Mouse (Mus musculus): ENCODE measurements at regions not wholly inside any gene's neighbourhood (a gene's known extent, or its start where the extent isn't known, plus 50 kb on each side); places are given as distances from the start of the nearest gene placed in this dataset.

- TF ChIP-seq CTCF (IDR thresholded peaks at IDR 0.05; ENCODE audit: low read depth) = no peak
- Histone ChIP-seq H3K4me1 (ENCODE audit: insufficient read depth) (peaks cover 3% of the 10 kb centered on the region; the same call in 1 of the 2 replicates), H3K4me3 (ENCODE audit: low read depth, low read length) (no peak overlapping the region), H3K9ac (no peak overlapping the region), H3K36me3 (ENCODE audit: insufficient read depth) (no peaks in the 10 kb centered on the region), H3K9me3 (ENCODE audit: low read depth, low read length) (no peaks in the 10 kb centered on the region), H3K4me2 (no peak overlapping the region), H3K27me3 (ENCODE audit: insufficient read depth, low read length) (no peaks in the 10 kb centered on the region), H3K27ac (ENCODE audit: low read depth) (peak overlapping the region; percentile 19; the same call in 1 of the 2 replicates)
- ATAC-seq (ENCODE audit: insufficient read depth) (peak; percentile 88), DNase-seq (peak; percentile 79)
- WGBS = 35% methylated on average over 3 of the region's 3 CpGs
Observed at GRCm38 (mm10) chr7:72589241-72589668, 282.8 kb upstream of the Mctp2 start.

- ATAC-seq (ENCODE audit: insufficient read depth) (no peak), DNase-seq (no peak)
- no peak overlapping the region for H3K9ac ChIP-seq
- no peaks in the 10 kb centered on the region for H3K27me3 ChIP-seq (ENCODE audit: insufficient read depth, low read length)
- no peak overlapping the region for H3K27ac ChIP-seq (ENCODE audit: low read depth)
- no peaks in the 10 kb centered on the region for H3K9me3 ChIP-seq (ENCODE audit: low read depth, low read length)
- no peaks in the 10 kb centered on the region for H3K36me3 ChIP-seq (ENCODE audit: insufficient read depth)
- H3K4me3 ChIP-seq (ENCODE audit: low read depth, low read length) = no peak overlapping the region
- WGBS = 71% methylated on average over 4 of the region's 4 CpGs
- no peak for TF ChIP-seq CTCF (IDR thresholded peaks at IDR 0.05; ENCODE audit: low read depth)
- peaks cover 3% of the 10 kb centered on the region; the same call in 1 of the 2 replicates for H3K4me1 ChIP-seq (ENCODE audit: insufficient read depth)
- no peak overlapping the region for H3K4me2 ChIP-seq
Observed at GRCm38 (mm10) chr7:72590351-72591115, 284.1 kb upstream of the Mctp2 start.

GRCm38 (mm10) chr7:72592110-72592509 lies 285.7 kb upstream of the Mctp2 start:
- DNase-seq (peak; percentile 50), ATAC-seq (ENCODE audit: insufficient read depth) (peak; percentile 41; the same call in 1 of the 2 replicates)
- Histone ChIP-seq H3K27ac (ENCODE audit: low read depth) (no peak overlapping the region), H3K9me3 (ENCODE audit: low read depth, low read length) (no peaks in the 10 kb centered on the region), H3K36me3 (ENCODE audit: insufficient read depth) (no peaks in the 10 kb centered on the region), H3K9ac (no peak overlapping the region), H3K4me3 (ENCODE audit: low read depth, low read length) (no peak overlapping the region), H3K27me3 (ENCODE audit: insufficient read depth, low read length) (no peaks in the 10 kb centered on the region), H3K4me1 (ENCODE audit: insufficient read depth) (peaks cover 3% of the 10 kb centered on the region; the same call in 1 of the 2 replicates), H3K4me2 (no peak overlapping the region)
- no peak for TF ChIP-seq CTCF (IDR thresholded peaks at IDR 0.05; ENCODE audit: low read depth)
- WGBS = 39% methylated on average over 6 of the region's 6 CpGs

- DNase-seq (no peak), ATAC-seq (ENCODE audit: insufficient read depth) (no peak)
- Histone ChIP-seq H3K9ac (no peak overlapping the region), H3K4me1 (ENCODE audit: insufficient read depth) (peaks cover 3% of the 10 kb centered on the region; the same call in 1 of the 2 replicates), H3K27ac (ENCODE audit: low read depth) (no peak overlapping the region), H3K36me3 (ENCODE audit: insufficient read depth) (no peaks in the 10 kb centered on the region), H3K27me3 (ENCODE audit: insufficient read depth, low read length) (no peaks in the 10 kb centered on the region), H3K4me3 (ENCODE audit: low read depth, low read length) (no peak overlapping the region), H3K9me3 (ENCODE audit: low read depth, low read length) (no peaks in the 10 kb centered on the region), H3K4me2 (no peak overlapping the region)
- no peak for TF ChIP-seq CTCF (IDR thresholded peaks at IDR 0.05; ENCODE audit: low read depth)
- 57% methylated on average over 3 of the region's 3 CpGs for WGBS
Observed at GRCm38 (mm10) chr7:72592649-72593048, 286.2 kb upstream of the Mctp2 start.

- Histone ChIP-seq H3K4me2 (no peak overlapping the region), H3K9me3 (ENCODE audit: low read depth, low read length) (no peaks in the 10 kb centered on the region), H3K4me1 (ENCODE audit: insufficient read depth) (peaks cover 3% of the 10 kb centered on the region; the same call in 1 of the 2 replicates), H3K36me3 (ENCODE audit: insufficient read depth) (no peaks in the 10 kb centered on the region), H3K27ac (ENCODE audit: low read depth) (no peak overlapping the region), H3K4me3 (ENCODE audit: low read depth, low read length) (no peak overlapping the region), H3K27me3 (ENCODE audit: insufficient read depth, low read length) (no peaks in the 10 kb centered on the region), H3K9ac (no peak overlapping the region)
- DNase-seq = peak; percentile 78
- no peak for TF ChIP-seq CTCF (IDR thresholded peaks at IDR 0.05; ENCODE audit: low read depth)
- WGBS = 43% methylated on average over 1 of the region's 1 CpGs
- no peak for ATAC-seq (ENCODE audit: insufficient read depth)
Observed at GRCm38 (mm10) chr7:72593259-72593658, 286.9 kb upstream of the Mctp2 start.

GRCm38 (mm10) chr7:72594741-72595140 lies 288.3 kb upstream of the Mctp2 start:
- Histone ChIP-seq H3K4me1 (ENCODE audit: insufficient read depth) (peaks cover 3% of the 10 kb centered on the region; the same call in 1 of the 2 replicates), H3K9ac (no peak overlapping the region), H3K4me3 (ENCODE audit: low read depth, low read length) (no peak overlapping the region), H3K27ac (ENCODE audit: low read depth) (no peak overlapping the region), H3K36me3 (ENCODE audit: insufficient read depth) (no peaks in the 10 kb centered on the region), H3K9me3 (ENCODE audit: low read depth, low read length) (no peaks in the 10 kb centered on the region), H3K4me2 (no peak overlapping the region), H3K27me3 (ENCODE audit: insufficient read depth, low read length) (no peaks in the 10 kb centered on the region)
- WGBS = 61% methylated on average over 1 of the region's 1 CpGs
- DNase-seq (peak; percentile 69), ATAC-seq (ENCODE audit: insufficient read depth) (no peak; the same call in 1 of the 2 replicates)
- no peak for TF ChIP-seq CTCF (IDR thresholded peaks at IDR 0.05; ENCODE audit: low read depth)

GRCm38 (mm10) chr7:72596985-72597384 lies 290.6 kb upstream of the Mctp2 start:
- ATAC-seq (ENCODE audit: insufficient read depth) (no peak), DNase-seq (no peak)
- no peaks in the 10 kb centered on the region for H3K9me3 ChIP-seq (ENCODE audit: low read depth, low read length)
- no peaks in the 10 kb centered on the region for H3K27me3 ChIP-seq (ENCODE audit: insufficient read depth, low read length)
- no peak for TF ChIP-seq CTCF (IDR thresholded peaks at IDR 0.05; ENCODE audit: low read depth)
- H3K4me3 ChIP-seq (ENCODE audit: low read depth, low read length) = no peak overlapping the region
- H3K4me1 ChIP-seq (ENCODE audit: insufficient read depth) = peaks cover 3% of the 10 kb centered on the region; the same call in 1 of the 2 replicates
- H3K36me3 ChIP-seq (ENCODE audit: insufficient read depth) = no peaks in the 10 kb centered on the region
- no peak overlapping the region for H3K9ac ChIP-seq
- no peak overlapping the region for H3K27ac ChIP-seq (ENCODE audit: low read depth)
- no peak overlapping the region for H3K4me2 ChIP-seq

All from lung, embryonic 14.5 days (tissue).